Mouse (Mus musculus) left cerebral cortex, adult 2 months (tissue): ENCODE measurements around the gene Ston2. TPM values are rescaled to one million over a fixed set of nuclear protein-coding genes. Genes with fewer than 3 reads are reported as not detected.
"Not testable (repeated sequence)": the region's sequence is repeated elsewhere in the genome, so short reads cannot be mapped to it uniquely, and the experiment has no call there.

Experiments used
- DNase-seq, 2 experiments: peaks; one replicate each; pipeline ENCODE4 v3.0.0; 2021 to 2022; ENCODE audit warnings: low spot score in 2 of 2, mixed read lengths in 1 of 2; ENCODE audit errors: extremely low spot score in 1 of 2
- H3K27ac ChIP-seq: fragments of 200-600 bp; 2 replicates; pipeline ENCODE4 v1.8.1; 2022
- H3K4me3 ChIP-seq: fragments of 200-600 bp; 2 replicates; pipeline ENCODE4 v1.8.1; 2022
- CTCF ChIP-seq: fragments of 200-600 bp; IDR thresholded peaks from 2 replicates; pipeline ENCODE4 v1.8.1; 2022; ENCODE audit warnings: antibody characterized with exemption, mild to moderate bottlenecking, moderate library complexity
- intact Hi-C: fragments of 180-260 bp; cut with DNase I; formaldehyde crosslinking; loops from one replicate; pipeline ENCODE4 v1.15.1; 2025
- microRNA-seq, 2 experiments: library from miRNA; unstranded; fragments of <30 nt; microRNA quantifications; one replicate each; pipeline ENCODE4 v1.2.0; 2021
- total RNA-seq, 2 experiments: library from RNA; stranded (reverse); gene quantifications; 2 replicates each; pipeline ENCODE4 v1.2.3; 2021

Gene Ston2
- total RNA-seq, 2 experiments from 2014 or later, result 17.1 to 20.2 TPM

DNA sequence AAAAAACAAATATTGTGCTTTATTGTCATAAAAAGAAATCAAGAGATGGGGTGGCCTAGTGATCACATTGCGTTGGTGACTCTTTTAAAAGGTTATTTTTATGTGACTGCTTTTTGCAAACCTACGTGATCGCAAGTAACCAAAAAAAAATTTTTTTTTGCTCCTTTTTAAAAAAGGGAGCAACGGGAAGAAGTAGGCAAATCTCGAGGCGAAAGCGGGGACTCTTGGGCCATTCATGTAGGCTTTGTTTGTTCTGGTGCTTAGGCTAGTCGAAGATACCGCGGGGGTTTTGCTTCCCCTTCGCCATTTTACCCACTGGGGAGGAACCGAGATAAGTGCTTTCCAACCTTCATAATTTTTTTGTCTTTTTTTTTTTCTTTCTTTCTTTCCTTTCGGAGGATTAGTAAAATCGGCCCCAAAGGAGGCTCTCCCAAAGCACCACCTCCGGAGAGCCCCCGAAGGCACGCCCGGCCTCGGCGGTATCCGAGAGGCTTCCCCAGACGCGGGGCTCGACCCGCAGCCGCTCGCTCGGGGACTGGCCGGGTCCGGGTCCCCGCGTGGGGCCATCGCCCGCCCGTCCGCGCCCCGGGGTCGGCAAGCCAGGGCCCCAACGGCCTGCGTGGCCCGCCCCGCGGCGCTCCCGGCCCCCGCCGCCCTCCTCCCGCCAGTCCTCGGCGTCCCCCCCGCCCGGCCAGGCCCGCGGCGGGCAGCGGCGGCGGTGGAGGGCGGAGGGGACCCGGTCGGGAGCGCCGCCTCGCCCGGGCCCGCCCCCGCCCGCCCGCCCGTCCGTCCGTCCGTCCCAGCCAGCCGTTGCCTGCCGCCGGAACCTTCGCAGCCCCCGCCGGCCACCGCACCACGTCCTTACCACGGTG lies 199.3 kb downstream of the Ston2 start:
- peak; percentile 55 to 59 for DNase-seq
- intact Hi-C loops, result loop anchor here (1.0 kb wide), 1 partner anchor 166 kb away; no protein-coding TSS in a partner anchor
- H3K4me3 ChIP-seq, result peak overlapping the region; percentile 67
- no peak for TF ChIP-seq CTCF
- peak overlapping the region; percentile 99 for H3K27ac ChIP-seq

DNA sequence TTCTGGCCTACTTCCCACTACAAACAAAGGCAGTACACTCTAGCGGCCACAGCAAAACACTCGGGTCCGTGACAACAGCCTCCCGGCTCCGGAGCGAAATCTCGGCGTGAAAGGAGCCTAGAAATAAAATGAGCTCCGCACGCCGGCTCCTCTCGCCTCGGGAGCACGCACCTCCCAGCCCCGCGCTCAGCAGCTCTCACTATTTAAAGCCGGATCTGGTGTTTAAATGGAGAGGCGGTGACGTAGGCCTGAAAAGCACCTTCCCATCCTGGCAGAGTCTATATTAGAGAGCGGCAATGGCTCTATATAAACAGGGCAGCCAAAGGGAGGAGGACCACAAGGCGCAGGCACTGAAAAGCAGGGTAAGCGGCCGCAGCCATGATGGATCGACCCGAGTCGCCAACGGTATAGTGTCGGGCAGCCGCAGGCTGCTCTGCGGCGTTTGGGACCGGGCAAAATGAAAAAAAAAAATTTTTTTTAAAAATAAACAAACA lies 200.0 kb downstream of the Ston2 start:
- H3K27ac ChIP-seq, result peak overlapping the region; percentile 99
- peak; percentile 31 for TF ChIP-seq CTCF
- DNase-seq, result peak; percentile 88 to 89
- peak overlapping the region; percentile 67 for H3K4me3 ChIP-seq
- intact Hi-C loops, result loop anchor here (1.0 kb wide), 1 partner anchor 165 kb away; no protein-coding TSS in a partner anchor

DNA sequence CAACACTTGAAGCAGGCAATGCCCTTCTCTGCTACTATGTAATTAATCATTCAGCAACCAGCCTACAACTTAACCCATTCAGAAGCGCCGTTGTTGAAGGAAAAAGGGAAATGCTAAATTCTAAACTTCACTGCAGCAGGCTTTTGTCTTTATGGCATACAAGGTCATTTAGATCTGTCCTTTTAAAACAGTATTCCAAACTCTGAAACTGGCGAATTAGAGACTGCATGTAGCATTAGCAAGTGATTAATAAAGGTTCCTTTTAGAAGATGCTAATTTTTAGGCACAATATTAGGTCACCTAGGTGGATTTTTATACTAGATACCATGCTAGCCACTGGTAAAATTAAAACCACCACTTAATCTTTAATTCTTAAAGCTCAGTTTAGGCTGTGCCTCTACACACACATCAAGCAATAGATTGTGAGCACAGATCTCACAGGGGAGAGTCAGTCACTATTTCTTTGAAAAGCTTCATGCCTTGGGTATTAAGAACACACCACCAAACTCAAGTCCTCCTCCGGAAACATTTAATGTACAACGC lies 200.6 kb downstream of the Ston2 start:
- intact Hi-C loops, result loop anchor here (1.0 kb wide), 1 partner anchor 164 kb away; no protein-coding TSS in a partner anchor
- H3K27ac ChIP-seq, result peak overlapping the region; percentile 99
- peak overlapping the region; percentile 67 for H3K4me3 ChIP-seq
- TF ChIP-seq CTCF, result no peak
- DNase-seq, result no peak

DNA sequence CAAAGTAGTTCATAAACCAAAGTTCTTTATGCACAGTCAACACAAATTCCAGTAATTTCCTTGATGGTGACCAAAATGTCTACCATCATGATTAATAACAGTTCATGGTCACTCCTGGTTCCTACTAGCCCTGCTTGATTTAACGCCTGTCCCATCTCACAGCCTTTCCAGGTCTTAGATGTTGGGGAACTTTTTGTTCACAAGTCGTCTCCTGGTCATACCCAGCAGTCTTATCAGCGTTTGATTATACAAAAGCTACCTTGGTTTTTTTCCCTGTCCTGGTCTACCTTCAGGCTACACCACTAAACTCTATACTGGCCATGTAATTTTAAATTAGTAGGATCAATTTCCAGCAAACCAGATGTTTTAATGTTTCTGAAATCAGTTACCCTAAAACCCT lies 201.1 kb downstream of the Ston2 start:
- intact Hi-C loops, result no loop called here
- no peak for TF ChIP-seq CTCF
- H3K27ac ChIP-seq, result no peak overlapping the region
- H3K4me3 ChIP-seq, result peak overlapping the region; percentile 67
- no peak for DNase-seq

DNA sequence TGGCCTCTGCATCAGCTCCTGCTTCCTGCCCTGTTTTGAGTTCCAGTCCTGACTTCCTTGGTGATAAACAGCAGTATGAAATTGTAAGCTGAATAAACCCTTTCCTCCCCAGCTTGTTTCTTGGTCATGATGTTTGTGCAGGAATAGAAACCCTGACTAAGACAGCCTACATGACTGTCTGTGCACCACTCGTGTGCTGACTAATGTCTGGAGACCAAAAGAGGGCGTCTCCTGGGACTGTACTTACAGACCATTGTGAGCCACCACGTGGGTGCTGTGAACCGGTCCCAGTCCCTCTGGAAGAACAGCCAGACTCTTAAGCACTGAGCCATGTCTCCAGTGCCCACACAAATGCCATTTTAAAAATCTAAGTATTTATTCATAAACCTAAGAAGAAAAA lies 202.4 kb downstream of the Ston2 start:
- DNase-seq, H3K4me3 ChIP-seq, H3K27ac ChIP-seq, intact Hi-C loops: not testable (repeated sequence)

DNA sequence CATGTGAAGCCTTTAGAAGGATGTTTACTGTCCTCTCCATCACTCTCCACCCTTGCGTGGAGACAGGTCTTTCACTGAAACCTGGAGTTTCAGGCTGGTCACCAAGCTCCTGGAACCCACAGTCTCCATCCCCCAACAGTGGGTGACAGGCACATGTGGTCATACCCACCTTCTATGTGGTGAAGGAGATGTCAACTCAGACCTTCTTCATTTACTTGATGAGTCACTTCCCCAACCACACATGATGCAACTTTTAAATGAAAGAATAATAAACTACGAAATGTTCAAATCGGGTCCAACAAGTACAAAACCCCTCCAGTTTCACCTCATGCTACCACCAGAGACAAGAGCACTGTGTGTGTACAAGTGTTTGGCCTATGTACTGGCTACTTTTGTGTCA lies 203.0 kb downstream of the Ston2 start:
- Histone ChIP-seq H3K27ac (no peak overlapping the region), H3K4me3 (no peak overlapping the region)
- no peak for TF ChIP-seq CTCF
- DNase-seq, result no peak
- intact Hi-C loops, result no loop called here

DNA sequence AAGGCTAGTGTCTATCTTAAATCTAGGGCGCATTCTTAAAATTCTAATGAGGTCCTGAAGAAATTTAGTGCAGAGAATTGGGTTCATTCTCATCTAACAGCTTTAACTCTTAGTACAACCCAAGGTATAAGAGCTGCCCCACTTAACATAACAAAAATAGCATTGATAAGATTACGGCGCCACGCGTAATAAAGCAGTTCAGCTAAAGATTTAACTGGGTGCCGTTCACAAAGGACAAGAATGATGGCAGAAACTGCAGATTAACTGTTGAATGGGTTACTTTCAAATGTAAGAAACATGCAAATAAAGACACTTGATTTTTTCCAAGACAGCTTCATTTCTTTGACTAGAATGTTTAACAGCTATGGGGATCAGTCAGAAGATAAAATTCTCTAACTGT lies 204.8 kb downstream of the Ston2 start:
- TF ChIP-seq CTCF, result no peak
- H3K4me3 ChIP-seq, result no peak overlapping the region
- DNase-seq, result no peak
- intact Hi-C loops, result no loop called here
- no peak overlapping the region for H3K27ac ChIP-seq

Small RNA genes within 50 kb of the gene (microRNA-seq; reads per million reads assigned to microRNA genes)
- 0 reads per million in 2 experiments for gene Gm22015

Other genes starting within 250 kb of the Ston2 start
- 10 to 100 TPM; 46.4 to 50.8 TPM for gene Gtf2a1, start 197.9 kb downstream of the Ston2 start, total RNA-seq
- 100 to 1,000 TPM; 158 to 172 TPM for gene Sel1l, start 60.8 kb upstream of the Ston2 start, total RNA-seq